Mouse (Mus musculus): Measurements from ENCODE around the gene Slc22a3.

GRCm38 (mm10) chr17:12479416-12479815, 28.1 kb downstream of the Slc22a3 start:
- no peak for TF ChIP-seq CTCF (IDR thresholded peaks at IDR 0.05; ENCODE audit: borderline replicate concordance, control insufficient read depth, extremely low read depth, insufficient read depth, low read length, poor library complexity)
- no peak for TF ChIP-seq POLR2A (IDR thresholded peaks at IDR 0.05; ENCODE audit: control insufficient read depth, extremely low read depth, insufficient read depth, low read length, poor library complexity)
